Mouse (Mus musculus): Measurements from ENCODE around the gene Tekt4.

Tekt4 gene

DNA sequence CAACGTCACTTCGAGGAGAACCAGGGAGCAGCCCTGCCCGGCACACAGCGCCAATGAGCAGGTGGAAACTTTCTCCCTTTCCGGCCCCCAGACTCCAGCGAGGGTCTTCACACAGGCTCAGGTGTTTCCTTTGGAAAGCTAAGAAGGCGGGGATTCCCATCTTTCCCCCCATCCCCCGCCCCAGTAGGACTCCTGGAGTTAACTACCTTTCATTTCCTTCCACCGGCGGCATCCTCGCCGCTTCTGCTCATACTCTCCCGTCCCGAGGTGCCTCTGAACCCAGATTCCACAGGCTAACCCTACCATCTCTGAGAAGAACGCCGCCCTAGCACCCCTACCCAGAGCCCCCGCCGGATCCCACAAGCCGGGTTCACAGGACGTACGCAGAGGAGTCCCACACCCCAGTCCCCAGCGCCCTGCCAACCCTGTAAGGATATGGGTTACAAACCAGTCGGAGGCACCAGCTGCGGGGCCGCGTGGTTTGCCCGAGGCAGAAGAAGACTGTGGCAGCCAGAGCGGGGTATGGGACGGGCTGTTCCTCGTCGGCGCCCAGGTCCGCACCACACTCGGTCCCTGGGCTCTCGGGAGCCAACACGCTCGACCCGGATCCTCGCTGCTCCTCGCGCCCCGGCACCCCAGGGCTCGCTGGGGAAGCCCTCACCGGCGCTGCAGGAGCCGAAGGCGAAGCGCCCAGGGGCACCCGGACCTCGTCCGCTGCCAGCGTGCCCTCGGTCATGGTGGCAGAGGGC is 21.8 kb upstream of the Tekt4 start:
- peak; percentile 1 for DNase-seq (ENCODE audit: low read depth, low spot score)

DNA sequence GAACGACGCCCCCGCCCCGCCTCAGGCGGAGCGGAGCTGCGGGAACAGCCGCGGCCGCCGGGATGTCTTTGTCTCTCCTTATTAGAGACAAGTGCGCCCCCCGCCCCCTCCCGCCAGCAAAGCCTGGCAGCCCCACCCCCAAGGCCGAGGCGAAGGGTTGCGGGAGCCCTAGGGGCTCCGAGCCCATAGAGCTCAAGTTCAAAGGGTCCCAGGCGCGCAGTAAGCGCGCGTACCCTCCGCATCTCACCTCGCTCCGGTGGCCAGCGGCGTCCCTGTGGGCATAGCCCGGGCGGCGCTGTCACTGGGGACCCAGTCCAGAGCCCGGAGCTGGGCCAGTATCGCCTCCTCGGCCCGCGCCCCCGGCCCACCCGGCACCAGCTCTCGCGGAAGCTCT is 21.2 kb upstream of the Tekt4 start:
- DNase-seq (ENCODE audit: low read depth, low spot score) = no peak

DNA sequence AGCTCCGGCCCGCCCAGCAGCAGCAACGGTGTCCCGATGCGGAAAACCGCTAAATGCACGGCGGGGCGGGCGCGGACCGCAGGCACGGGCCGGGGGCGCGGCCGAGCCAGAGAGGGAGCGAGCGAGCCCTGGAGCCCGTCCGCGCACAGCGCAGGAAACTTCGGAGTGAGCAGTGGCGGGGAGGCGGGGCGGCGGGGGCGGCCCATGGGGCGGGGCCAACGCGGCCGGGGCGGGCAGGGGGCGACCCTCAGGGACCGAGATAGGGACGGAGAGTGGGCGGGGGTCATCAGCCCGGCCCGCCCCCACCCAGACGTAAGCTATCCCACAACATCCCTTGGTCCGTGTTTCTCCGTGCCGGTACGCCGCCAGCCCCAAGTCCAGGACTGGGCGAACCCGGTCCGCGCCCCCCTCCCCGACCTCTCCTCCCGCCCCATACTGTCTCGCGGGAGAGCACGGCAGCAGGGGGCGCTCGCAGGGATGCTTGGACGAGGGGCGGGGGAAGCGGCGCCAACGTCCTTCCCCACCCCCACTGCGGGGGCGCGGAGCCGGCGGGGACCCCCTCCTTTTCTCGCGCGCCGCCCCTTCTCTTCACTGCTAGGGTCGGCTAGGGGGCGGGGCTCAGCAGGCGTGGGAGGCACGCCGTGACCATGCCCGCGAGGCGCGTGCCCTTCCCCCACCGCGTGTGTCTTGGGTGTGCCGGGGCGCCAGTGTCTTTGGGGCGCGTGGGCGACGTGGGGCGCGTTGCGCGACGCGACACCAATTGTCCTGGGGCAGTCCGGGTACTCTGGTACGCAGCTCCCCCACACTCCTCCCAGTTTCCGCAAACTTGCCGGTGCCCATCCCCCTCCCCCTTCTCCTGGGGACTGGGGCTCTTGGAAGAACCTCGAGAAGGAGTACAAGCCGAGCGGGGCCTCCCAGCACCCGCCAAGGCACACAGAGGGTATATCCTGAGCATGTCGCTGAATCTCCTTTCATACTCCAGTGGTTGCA is 20.5 kb upstream of the Tekt4 start, which contains the start of gene Cacna1h:
Cacna1h (minus strand) TSS at position 167 of the 990 bp plus-strand sequence.
- peak; percentile 26 for DNase-seq (ENCODE audit: low read depth, low spot score)

DNA sequence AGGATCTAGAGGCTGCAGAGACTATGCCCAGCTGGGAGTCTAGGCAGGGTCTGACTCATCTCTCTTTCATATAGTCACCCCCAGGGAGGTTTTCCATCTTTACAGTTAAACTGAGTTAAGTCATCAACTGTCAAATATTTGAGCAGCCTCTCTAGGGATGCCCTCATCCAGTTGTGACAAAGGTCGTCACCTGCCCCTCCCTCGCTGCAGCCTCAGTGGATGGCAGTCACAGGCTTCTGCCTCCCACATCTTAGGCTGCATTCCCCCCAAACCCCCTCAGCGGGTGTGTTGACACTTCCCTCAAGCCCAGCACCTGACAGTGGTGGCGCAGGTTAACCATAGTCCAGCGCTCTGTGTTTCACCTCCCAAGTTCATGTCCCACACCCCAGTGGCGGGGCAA is 13.0 kb upstream of the Tekt4 start:
- no peak for DNase-seq (ENCODE audit: low read depth, low spot score)

DNA sequence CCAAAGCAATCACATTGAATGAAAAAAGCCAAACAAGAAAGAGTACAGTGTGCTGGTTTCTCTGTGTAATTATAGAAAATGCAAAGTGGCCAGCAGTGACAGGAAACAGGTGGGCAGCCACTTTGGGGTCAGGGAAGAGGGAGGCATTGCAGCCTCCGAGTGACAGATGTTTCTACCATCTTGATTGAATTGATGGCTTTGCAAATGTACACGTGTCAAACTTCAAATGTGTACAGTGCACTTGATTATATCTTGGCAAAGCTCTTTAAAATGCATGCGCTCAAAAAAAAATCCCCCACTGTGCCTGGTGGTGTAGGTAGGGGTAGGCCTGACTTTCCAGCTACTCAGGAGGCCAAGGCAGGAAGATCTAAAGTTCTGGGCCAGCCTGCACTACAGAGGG is 11.5 kb upstream of the Tekt4 start:
- no peak for DNase-seq (ENCODE audit: low read depth, low spot score)

DNA sequence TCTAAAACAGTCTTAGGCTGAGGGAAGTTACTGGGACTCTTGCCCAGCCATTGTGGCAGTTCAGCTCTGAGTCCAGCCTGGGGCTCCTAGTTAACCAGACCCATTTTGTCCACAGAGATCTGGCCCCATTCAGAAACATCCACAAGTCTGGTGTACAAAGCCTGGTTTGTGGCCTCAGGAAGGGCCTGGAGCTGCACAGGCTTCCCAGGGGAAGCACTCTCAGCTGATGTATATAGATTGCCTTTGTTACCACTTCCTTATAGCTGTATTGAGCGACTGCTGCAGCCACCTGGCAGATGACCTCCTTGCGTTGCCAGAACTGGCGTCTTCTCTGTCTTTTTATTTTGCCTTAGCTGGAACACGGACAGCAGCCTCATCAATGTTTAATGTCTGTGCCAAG is 9.3 kb upstream of the Tekt4 start:
- DNase-seq (ENCODE audit: low read depth, low spot score) = no peak

DNA sequence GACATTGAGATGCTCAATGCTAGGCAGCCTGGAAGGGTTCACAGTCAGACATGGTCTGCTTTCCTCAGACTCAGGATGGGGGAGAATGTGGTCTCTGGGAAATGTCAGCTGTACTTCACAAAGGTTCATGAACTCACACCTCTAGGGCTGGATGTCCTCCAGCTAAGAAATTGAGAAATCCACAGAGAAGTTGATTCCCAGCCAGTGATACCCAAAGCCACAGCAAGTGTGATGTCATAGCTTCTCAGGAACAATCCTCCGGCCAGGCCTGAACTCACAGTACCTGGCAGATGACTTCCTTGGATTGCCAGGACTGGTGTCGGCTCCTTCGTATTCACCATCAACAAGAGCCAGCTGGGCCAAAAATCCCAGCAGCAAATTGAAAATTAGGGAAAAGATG is 8.6 kb upstream of the Tekt4 start:
- no peak for DNase-seq (ENCODE audit: low read depth, low spot score)

DNA sequence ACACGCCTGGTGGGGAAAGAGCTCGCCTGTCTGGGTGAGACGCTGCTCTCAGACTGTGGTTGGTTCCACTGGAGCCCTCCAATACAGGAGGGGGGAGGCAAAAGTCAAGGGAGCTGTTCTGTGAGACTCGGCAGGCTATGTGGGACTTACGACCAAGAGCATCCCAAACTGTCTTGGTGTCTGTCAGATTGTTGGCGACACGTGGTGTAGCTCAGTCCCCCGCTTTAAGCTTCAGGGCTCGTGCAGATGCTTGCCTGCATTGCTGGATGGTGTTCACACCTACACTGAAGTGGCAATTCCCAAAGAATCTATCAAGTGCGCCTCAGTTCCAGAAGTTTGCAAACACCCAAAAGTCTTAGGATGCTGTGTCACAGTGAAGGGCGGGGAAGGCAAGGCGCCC is 6.5 kb upstream of the Tekt4 start:
- no peak for DNase-seq (ENCODE audit: low read depth, low spot score)

DNA sequence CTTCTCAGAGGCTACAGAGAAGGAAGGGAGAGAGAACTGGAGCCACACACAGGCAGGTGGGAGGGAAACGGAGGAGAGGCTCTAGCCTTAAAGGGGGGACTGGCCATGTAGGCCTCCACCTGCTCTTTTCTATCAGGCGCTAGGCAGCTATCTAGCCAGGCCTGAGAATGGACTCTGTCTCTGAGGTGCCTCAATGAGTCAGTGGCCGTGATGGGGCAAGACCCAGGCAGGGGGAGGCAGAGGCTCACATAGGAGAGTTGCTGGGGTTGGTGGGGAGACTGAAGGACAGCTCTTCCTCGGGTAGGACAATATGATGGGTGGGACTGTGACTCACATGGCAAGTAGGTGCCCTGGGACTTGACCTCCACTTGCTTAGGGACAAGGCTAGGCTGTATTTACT is 4.1 kb upstream of the Tekt4 start:
- no peak for DNase-seq (ENCODE audit: low read depth, low spot score)

DNA sequence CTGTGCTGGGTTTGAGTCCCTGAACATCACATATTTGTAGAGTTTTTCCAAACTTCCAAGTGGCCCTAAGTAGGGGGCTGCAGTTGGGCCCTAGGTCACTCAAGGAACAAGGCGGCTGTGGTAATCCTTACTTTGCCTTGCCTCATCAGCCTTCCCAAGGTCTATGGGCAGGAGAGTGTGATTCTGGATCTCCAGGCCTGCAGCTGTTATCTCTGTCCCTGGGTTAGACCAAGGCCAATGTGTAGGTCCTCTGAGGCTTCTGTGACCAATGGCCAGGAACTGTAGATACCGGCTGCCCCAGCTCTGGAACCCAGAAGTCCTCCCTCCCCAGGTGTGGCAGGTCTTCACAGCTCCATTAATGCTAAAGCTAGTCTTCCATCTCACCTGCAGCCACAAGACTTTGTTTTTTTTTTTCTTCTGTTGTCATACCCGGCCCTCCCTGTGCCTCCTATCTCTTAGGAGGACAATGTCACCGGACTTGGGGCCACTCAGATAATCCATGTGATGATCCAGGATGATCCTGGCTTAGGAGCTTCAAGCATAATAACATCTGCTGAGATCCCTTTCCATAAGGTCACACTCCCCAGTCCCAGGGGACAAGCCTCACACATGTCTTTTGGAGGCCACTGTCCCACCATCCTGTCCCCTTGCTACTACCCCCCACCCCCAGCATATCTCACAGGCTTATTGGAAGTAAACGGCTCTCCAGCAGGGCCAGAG is 2.0 kb upstream of the Tekt4 start:
- no peak for DNase-seq (ENCODE audit: low read depth, low spot score)

DNA sequence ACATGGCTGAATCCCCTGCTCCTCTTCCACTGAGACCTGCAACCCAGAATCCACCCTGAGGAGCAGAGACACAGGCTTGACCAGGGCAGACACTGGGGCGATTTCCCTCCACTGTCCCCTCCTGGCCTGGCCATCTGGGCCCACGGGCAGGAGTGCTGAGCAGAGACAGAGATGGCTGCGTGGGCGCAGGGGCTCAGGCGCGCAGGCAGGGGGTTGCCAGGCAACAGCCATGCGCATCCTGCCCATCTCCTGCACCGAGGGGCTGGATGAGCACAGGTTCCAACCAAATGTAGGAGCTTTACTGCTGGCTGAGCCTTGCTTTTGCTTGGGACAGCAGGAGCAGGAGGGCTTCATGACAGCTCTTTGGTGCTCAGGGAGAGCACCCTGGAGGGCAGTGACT is 2.1 kb downstream of the Tekt4 start:
- DNase-seq (ENCODE audit: low read depth, low spot score) = no peak

DNA sequence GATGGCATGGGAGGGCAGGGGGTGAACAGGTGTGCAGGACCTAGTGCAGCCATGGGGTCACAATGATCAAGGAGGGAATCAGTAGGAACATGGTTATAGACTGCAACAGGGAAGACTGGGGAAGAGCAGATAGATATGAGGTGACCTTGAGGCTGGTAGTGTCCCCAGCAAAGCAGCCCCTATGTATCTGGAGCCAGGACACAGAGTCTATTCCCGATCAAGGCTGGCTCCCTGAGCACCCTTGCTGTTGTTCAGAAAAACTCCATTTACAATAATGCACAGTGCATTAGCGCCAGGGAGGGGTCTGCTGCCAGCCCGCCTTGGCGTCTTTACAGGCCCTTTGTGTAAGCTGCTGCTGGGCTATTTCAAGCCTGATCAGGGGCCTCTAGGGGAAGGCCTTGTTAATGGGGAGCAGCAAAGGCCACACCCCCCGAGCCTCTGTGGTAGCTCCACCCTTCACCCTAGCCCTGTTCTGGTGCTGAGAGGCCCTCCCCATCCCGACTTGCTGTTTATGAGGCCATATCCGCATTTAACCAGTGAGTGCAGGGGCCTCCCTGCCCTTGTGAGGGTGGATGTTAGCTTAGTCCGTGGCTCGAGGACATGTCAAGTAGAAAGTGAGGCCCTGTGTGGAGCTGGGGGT is 7.9 kb downstream of the Tekt4 start:
- DNase-seq (ENCODE audit: low read depth, low spot score) = no peak

DNA sequence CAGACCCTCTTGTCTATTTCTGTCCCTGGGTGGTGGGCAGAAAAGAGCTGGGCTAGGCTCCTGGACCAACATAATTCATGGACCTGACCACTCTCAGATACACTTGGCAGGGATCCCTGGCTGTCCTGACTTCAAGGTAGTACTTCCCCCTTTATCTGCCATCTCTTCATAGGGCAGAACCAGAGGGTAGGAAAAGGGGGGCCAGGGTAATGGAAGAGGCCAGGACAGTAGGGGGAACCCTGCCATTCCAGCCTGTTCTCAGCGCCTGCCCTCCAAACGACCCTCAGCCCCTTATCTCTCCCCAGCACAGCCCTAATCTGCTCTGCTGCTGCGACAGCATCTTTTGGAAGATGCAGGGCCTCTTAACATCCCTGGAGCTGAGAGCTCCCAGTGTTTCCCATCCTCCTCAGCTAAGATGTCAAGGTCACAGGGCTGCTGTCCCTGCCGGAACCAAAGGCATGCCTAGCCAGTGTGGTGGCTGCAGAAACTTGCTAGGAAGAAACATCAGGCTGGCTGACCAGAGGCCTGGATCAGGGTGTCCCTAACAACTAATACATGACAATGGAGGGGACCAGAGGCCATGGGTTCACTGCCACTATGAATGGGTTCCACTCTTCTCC is 9.0 kb downstream of the Tekt4 start:
- no peak for DNase-seq (ENCODE audit: low read depth, low spot score)

DNA sequence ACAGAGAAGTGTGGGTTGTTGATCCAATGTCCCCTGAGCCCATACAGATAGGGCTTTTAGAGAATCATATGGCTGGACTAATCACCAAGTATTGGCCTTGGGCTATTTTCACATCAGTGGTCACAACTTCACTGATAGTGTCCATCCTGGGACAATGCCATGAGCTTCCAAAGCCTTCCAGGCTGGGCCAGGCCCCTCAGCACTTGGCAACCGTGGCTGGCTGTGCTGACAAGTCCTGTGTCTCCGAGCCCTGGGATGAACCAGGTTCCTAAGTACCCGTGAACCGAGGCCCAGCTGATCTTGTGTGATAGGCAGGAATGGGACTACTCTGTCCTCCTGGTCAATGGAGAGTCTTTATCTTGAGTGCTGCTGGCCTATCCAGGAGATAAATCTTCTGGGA is 9.7 kb downstream of the Tekt4 start:
- DNase-seq (ENCODE audit: low read depth, low spot score) = no peak

DNA sequence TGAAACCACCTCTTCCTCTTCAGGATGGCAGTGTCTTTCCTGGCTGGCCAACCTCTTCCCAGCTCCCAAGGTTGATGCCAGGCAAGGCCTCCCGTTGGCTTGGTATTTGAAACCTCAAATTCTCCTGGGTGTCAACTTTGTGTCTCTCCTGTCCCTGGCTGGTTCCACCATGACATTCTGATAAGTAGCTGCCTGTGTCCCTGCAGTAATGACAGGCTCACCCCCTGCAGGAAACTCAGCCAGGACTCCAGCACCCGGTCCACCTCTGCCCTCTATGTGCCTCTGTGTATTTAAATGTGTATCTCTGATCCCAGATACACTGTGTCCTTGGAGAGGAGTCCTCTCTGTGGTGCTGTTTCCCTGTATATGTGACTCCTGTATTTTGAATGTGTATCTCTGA is 11.8 kb downstream of the Tekt4 start:
- DNase-seq (ENCODE audit: low read depth, low spot score) = no peak

DNA sequence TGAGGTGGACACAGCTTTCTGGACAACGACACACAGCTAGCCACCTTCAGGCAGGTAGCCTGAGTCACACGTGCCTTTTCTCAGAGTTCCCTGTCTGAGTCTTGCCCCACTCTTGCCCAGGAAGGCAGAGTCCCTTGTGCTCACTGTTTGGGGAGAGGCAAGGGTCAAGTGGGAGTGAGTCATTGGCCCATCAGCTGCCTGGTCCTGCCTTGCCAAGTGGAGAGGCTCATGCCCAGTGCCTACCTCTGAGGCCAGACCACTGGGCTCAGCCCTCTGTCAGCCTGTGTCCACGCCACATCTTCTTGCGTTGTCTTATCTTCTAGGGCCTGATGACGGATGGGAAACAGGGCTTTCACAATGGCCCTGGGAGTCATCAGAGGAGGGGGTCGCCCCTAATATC is 13.4 kb downstream of the Tekt4 start:
- DNase-seq (ENCODE audit: low read depth, low spot score) = no peak

DNA sequence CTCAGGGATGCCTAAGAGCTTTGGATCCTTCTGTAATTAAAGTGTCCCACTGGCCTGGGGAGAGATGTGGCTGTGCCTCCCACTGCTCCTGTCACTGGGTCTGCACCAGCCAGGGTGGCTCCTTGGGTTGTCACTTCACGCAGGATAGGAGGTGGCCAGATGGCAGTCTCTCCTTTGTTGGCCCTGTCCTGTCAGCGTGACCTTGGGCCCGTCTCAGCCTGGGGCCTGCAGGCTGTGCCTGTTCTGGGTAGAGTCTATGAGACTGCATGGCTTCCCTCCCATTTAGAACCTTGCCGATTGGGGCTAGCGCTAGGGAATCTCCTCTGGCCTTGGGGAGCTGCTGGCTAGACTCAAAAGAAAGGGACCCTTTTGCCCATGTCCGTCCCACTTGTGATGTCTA is 13.9 kb downstream of the Tekt4 start:
- no peak for DNase-seq (ENCODE audit: low read depth, low spot score)

DNA sequence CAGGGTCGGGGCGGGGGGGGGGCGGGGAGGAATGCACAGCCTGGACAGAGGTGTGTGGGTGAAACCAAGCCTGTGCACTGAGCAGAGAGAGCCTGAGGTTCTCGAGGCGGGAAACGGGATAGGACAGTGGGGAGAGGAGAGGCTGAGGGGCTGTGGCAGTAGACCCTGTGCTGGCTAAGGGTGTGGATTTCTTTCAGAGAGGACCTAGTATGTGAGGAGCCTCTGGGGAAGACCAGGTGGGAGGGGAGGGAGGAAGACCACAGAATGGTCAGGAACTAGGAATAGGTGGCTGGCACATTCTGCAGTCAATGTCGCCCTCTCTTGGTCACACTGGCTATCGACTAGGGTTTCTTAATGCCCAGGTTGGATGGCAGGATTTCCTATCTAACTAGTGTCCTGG is 15.4 kb downstream of the Tekt4 start:
- DNase-seq (ENCODE audit: low read depth, low spot score) = peak; percentile 26

DNA sequence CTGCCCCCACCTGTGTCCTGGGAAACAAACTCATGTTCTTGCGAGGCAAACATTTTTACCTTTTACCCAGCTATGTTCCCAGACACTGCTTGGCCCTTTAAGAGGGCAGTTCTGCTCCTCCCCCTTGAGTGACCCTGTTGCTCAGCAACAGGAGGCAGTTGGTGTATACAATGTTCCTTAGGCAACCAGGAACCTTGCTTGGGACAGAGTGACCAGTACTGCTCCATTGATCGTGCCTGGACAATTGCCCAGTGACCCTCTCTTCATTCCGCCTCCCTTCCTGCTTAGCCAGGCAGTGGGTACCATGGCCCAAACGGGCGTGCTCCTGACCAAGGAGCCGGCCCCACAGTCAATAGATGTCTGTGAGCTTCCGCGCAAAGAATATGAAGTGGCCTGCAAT is 17.0 kb downstream of the Tekt4 start:
- no peak for DNase-seq (ENCODE audit: low read depth, low spot score)

DNA sequence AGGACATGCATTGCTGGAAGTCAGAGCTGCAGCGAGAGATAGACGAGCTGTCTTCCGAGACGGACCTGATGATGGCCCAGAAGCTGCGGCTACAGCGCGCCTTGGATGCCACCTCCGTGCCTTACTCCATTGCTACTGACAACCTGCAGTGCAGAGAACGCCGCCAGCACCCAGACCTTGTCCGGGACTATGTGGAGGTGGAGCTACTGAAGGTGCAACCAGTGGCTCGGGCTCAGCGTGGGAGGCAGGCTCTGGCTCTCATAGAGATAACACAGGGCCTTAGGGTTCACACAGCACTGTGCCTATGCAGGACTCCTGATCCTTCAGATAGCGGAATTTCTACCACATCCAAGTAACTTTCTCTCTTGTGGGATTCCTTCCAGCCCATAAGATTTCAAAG is 17.6 kb downstream of the Tekt4 start:
- DNase-seq (ENCODE audit: low read depth, low spot score) = no peak
